Mouse (Mus musculus) heart, adult 2 months (tissue): ENCODE measurements at regions not wholly inside any gene's neighbourhood (a gene's known extent, or its start where the extent isn't known, plus 50 kb on each side); places are given as distances from the start of the nearest gene placed in this dataset.

Experiments used
- DNase-seq, 2 experiments: peaks; one replicate each; pipeline ENCODE4 v3.0.0; 2021
- H3K27ac ChIP-seq: fragments of 200-600 bp; 2 replicates; pipeline ENCODE4 v1.8.1; 2022
- H3K27me3 ChIP-seq: fragments of 200-500 bp; 2 replicates; pipeline ENCODE4 v1.6.1; 2012; ENCODE audit warnings: mild to moderate bottlenecking, low read length, inconsistent platforms, mixed read lengths; ENCODE audit not compliant: control insufficient read depth, insufficient read depth
- H3K36me3 ChIP-seq: fragments of 200-500 bp; 2 replicates; pipeline ENCODE4 v1.6.1; 2012; ENCODE audit warnings: low read length, inconsistent platforms; ENCODE audit not compliant: control insufficient read depth, insufficient read depth
- H3K4me1 ChIP-seq: fragments of 200-500 bp; 2 replicates; pipeline ENCODE4 v1.6.1; 2011; ENCODE audit warnings: low read length; ENCODE audit not compliant: control insufficient read depth, insufficient read depth
- H3K4me3 ChIP-seq: fragments of 200-600 bp; 2 replicates; pipeline ENCODE4 v1.8.1; 2022
- H3K79me2 ChIP-seq: fragments of 200-500 bp; replicated peaks from 2 replicates; pipeline ENCODE4 v1.6.1; 2012; ENCODE audit warnings: mild to moderate bottlenecking, inconsistent platforms, low read length, moderate library complexity, mixed read lengths; ENCODE audit not compliant: control insufficient read depth, insufficient read depth
- H3K9ac ChIP-seq: fragments of 200-500 bp; 2 replicates; pipeline ENCODE4 v1.6.1; 2012; ENCODE audit warnings: low read depth, mild to moderate bottlenecking, control low read depth, inconsistent platforms, low read length, mixed read lengths
- CTCF ChIP-seq: fragments of 200-600 bp; IDR thresholded peaks from 2 replicates; pipeline ENCODE4 v1.8.1; 2022; ENCODE audit warnings: antibody characterized with exemption, mild to moderate bottlenecking, moderate library complexity
- EP300 ChIP-seq: fragments of 200-500 bp; IDR thresholded peaks from 2 replicates; pipeline ENCODE4 v1.6.1; 2011; ENCODE audit warnings: low read depth, low read length, control low read depth; ENCODE audit not compliant: insufficient read depth
- POLR2A ChIP-seq: fragments of 200-500 bp; IDR thresholded peaks from 2 replicates; pipeline ENCODE4 v1.6.1; 2011; ENCODE audit warnings: mild to moderate bottlenecking, low read depth, low read length, control low read depth; ENCODE audit not compliant: insufficient read depth
- WGBS: fragments of 180-500 bp; shearing (Covaris S2); methylation state at CpG from one replicate; pipeline ENCODE4 v1.1.7; 2018; 5-methylcytosine and 5-hydroxymethylcytosine counted together
- intact Hi-C: fragments of 180-260 bp; cut with DNase I; formaldehyde crosslinking; loops from one replicate; pipeline ENCODE4 v1.15.1; 2025

DNA sequence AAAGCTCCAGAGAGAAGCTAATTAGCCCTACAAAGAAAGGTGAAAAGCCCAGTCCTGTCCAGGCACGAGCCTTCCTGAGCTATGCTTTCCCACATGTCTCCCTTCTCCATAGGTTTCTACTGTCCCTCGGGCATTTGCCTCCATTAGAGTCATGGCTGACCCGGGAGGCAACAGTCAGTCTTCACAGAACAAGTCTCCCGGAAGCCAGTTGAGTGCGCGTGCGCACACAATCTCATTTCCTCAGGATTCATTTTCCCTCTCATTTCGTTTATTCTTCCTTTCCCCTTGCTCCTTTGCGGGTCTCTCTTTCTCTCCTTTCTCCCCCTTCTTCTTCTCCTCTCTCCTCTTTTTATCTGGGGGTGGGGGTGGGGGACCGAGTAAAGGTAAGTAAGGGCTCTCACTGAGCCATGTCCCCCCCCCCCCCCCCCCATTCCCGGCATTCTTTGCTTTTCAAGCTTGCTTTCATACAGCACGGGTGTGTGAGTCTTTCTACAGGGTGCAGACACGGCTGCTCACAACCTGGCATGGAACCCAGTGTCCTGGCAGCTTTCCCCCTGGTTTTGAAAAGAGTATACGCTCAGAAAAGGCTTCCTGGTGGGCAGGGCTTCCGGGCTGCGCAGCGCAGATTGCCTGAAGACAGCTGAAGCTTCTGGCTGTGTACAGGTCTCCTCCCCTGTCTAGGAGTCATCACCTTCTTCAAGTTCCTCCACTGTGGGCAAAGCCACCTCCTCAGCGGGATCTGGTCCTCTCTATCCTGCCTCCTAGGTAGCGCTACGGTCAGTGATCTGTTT, 289.8 kb upstream of the Klf3 start:
- no peak overlapping the region for H3K27ac ChIP-seq
- H3K4me3 ChIP-seq = no peak overlapping the region
- intact Hi-C loops = no loop called here
- peaks cover 1% of the 10 kb centered on the region; the same call in 1 of the 2 replicates for H3K4me1 ChIP-seq
- H3K9ac ChIP-seq = no peak overlapping the region
- H3K79me2 ChIP-seq = no peaks in the 10 kb centered on the region
- no peak for TF ChIP-seq EP300
- no peak for TF ChIP-seq POLR2A
- TF ChIP-seq CTCF = no peak
- H3K27me3 ChIP-seq = no peaks in the 10 kb centered on the region
- H3K36me3 ChIP-seq = no peaks in the 10 kb centered on the region
- 75% methylated on average over 20 of the region's 20 CpGs for WGBS
- DNase-seq = peak in 1 of 2 experiments; percentile 23

DNA sequence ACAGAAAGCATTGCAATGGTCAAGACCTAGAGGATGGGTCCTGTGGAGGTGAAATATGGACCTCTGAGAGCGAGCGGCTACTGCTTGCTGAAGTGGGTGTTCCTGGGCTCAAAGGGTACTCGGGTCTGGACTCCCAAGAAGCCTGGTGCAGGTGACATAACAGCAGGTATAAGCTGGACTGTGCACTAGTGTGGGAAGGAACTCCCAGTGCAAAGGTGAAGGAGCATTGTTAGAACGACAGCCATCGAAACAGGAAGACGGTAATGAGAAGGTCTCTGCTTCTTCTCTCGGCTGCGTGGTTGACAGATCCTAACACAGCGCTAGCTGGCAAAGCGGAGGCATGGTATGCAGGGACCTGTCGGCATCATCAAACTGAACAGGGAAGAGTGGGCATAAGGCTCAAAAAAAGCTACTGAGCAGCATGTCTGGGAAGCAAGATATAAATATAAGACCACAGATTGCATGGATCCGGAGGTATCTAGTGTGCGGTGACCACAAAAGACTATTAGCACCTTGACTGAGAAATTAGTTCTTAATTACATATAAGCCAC, 287.0 kb upstream of the Klf3 start:
- H3K27me3 ChIP-seq = no peaks in the 10 kb centered on the region

DNA sequence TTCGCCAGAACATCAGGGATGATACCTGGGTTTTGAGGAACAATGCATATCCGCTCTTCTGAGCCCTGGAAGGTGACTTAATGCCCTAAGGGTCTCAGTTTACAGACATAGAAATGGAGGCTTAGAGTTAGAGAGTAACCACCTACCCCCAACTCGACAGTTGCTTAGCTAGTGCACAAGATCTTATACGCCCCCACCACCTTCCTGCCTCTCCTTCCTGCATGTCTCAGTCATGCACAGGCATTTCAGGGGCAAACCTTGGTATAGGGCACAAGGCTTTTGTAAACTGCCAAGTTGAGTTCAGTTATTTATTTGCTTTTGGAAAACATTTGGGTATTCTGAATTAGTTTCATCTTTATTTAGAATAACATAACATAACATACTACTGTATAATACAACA, 285.9 kb upstream of the Klf3 start:
- 85% methylated on average over 4 of the region's 4 CpGs for WGBS
- intact Hi-C loops = no loop called here

More for the DNA sequence above, 287.0 kb upstream of the Klf3 start:
- intact Hi-C loops = no loop called here
- TF ChIP-seq POLR2A (no peak), CTCF (no peak), EP300 (no peak)
- H3K79me2 ChIP-seq = no peaks in the 10 kb centered on the region
- H3K36me3 ChIP-seq = no peaks in the 10 kb centered on the region
- DNase-seq = no peak
- no peak overlapping the region for H3K27ac ChIP-seq
- H3K9ac ChIP-seq = no peak overlapping the region
- peaks cover 1% of the 10 kb centered on the region; the same call in 1 of the 2 replicates for H3K4me1 ChIP-seq
- H3K4me3 ChIP-seq = no peak overlapping the region
- whole genome bisulfite sequencing = 77% methylated on average over 13 of the region's 13 CpGs

DNA sequence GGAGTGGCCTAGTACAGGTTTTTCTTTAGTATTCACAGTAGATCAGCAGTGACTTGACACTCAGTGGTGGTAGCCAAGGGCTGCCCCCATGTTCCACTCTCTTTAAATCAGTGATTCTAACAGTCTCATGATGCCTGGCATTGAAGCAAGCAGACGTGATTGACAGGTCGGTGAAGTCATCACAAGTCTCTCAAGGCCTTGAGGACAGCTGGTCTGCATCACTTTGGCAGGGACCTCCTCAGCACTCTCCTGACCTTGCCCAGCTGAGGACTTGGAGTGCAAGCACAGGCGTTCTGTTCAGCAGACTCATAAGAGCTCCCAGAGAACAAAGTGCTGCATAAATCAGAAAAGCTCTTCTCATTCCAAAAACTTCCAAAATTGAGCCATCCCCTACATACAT, 285.4 kb upstream of the Klf3 start:
- WGBS = 31% methylated on average over 3 of the region's 3 CpGs
- H3K4me1 ChIP-seq = peaks cover 1% of the 10 kb centered on the region; the same call in 1 of the 2 replicates
- no peaks in the 10 kb centered on the region for H3K27me3 ChIP-seq
- no peak overlapping the region for H3K9ac ChIP-seq
- H3K27ac ChIP-seq = no peak overlapping the region
- intact Hi-C loops = no loop called here
- no peaks in the 10 kb centered on the region for H3K79me2 ChIP-seq
- no peak overlapping the region for H3K4me3 ChIP-seq
- H3K36me3 ChIP-seq = no peaks in the 10 kb centered on the region
- peak in 1 of 2 experiments; percentile 59 for DNase-seq
- TF ChIP-seq EP300 (no peak), POLR2A (no peak), CTCF (no peak)

More for the DNA sequence above, 285.9 kb upstream of the Klf3 start:
- Histone ChIP-seq H3K4me3 (no peak overlapping the region), H3K27me3 (no peaks in the 10 kb centered on the region), H3K79me2 (no peaks in the 10 kb centered on the region), H3K4me1 (peaks cover 1% of the 10 kb centered on the region; the same call in 1 of the 2 replicates), H3K9ac (no peak overlapping the region), H3K27ac (no peak overlapping the region), H3K36me3 (no peaks in the 10 kb centered on the region)
- TF ChIP-seq POLR2A (no peak), CTCF (no peak), EP300 (no peak)
- DNase-seq = no peak

DNA sequence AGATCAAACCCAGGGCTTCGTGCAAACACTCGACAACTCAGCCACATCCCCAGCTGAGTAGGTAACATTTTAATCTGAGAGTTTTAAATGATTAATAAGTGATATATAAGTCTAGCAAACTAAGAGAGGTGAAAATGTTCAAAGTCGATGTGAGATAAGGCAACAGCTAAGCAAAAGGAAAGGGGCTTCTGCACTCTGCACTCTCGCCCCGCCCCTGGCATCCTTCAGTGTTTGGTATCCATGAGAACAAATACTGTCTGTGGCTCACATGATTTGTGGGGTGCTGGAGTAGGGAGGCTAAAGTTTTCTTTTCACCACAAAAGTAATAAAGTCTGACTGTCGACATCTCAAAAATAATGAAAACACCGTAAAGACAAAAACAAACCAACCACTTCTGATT, 284.2 kb upstream of the Klf3 start:
- Histone ChIP-seq H3K27ac (no peak overlapping the region), H3K27me3 (no peaks in the 10 kb centered on the region), H3K4me1 (peaks cover 1% of the 10 kb centered on the region; the same call in 1 of the 2 replicates), H3K9ac (no peak overlapping the region), H3K79me2 (no peaks in the 10 kb centered on the region), H3K36me3 (no peaks in the 10 kb centered on the region), H3K4me3 (no peak overlapping the region)
- no peak for DNase-seq
- intact Hi-C loops = no loop called here
- 85% methylated on average over 7 of the region's 7 CpGs for WGBS
- TF ChIP-seq POLR2A (no peak), EP300 (no peak), CTCF (no peak)

DNA sequence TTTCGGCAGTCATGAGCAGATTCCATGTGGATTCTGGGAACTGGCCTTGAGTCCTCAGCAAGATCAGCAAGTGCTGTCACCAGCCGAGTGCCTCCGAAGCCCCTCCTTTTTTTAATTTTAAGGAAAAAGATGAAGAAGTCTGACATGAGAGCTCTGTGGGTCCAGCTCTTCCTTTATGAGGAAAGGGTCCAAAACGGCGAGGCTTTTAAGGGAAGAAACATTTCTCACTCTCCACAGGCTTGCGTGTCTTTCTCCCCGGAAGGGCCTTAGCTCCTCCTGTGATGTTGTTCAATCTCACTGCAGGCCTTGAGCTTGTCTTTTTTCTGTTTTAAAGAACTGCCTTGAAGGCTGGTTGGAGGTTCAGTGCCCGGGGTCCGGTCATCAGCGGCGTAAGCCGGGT, 283.5 kb upstream of the Klf3 start:
- H3K79me2 ChIP-seq = no peaks in the 10 kb centered on the region
- intact Hi-C loops = no loop called here
- WGBS = 90% methylated on average over 12 of the region's 12 CpGs
- no peaks in the 10 kb centered on the region for H3K27me3 ChIP-seq
- H3K27ac ChIP-seq = no peak overlapping the region
- no peak overlapping the region for H3K9ac ChIP-seq
- no peaks in the 10 kb centered on the region for H3K36me3 ChIP-seq
- H3K4me1 ChIP-seq = peaks cover 1% of the 10 kb centered on the region; the same call in 1 of the 2 replicates
- TF ChIP-seq EP300 (no peak), CTCF (no peak)
- DNase-seq = no peak
- no peak overlapping the region for H3K4me3 ChIP-seq
